Mouse (Mus musculus): ENCODE measurements around the gene Ccdc191. TPM values are rescaled to one million over a fixed set of nuclear protein-coding genes. Genes with fewer than 3 reads are reported as not detected.

Gene Ccdc191
- polyA plus RNA-seq, 1 experiment from 2014 or later = 13.2 TPM

Small RNA genes lying within 50 kb of the gene (microRNA-seq; reads per million reads assigned to microRNA genes)
- gene Mir3470b = not detected

Other genes with a start within 250 kb of the Ccdc191 start
- gene Tigit, start 225.7 kb upstream of the Ccdc191 start, polyA plus RNA-seq (2015; fragmentation: Nextera tagmentation; extraction: Ambion mirVana) = not detected in 2 replicates
- not detected in 2 replicates for gene Drd3, start 135.8 kb upstream of the Ccdc191 start, polyA plus RNA-seq (2015; fragmentation: Nextera tagmentation; extraction: Ambion mirVana)
- 24.2 and 24.7 TPM in 2 replicates for gene Qtrt2, start 37.0 kb downstream of the Ccdc191 start, polyA plus RNA-seq (2015; fragmentation: Nextera tagmentation; extraction: Ambion mirVana)
- 3.0 and 3.2 TPM in 2 replicates for gene Zdhhc23, start 90.0 kb downstream of the Ccdc191 start, polyA plus RNA-seq (2015; fragmentation: Nextera tagmentation; extraction: Ambion mirVana)
- gene Gramd1c, start 173.5 kb downstream of the Ccdc191 start, polyA plus RNA-seq (2015; fragmentation: Nextera tagmentation; extraction: Ambion mirVana) = 6.8 and 9.2 TPM in 2 replicates
- 67.7 and 82.7 TPM in 2 replicates for gene Atp6v1a, start 249.9 kb downstream of the Ccdc191 start, polyA plus RNA-seq (2015; fragmentation: Nextera tagmentation; extraction: Ambion mirVana)

Measured in stomach, embryonic 16.5 days (tissue).